Mouse (Mus musculus) ES-Bruce4 (cell line): Measurements from ENCODE around the gene Aacs. TPM values are rescaled to one million over a fixed set of nuclear protein-coding genes. Genes with fewer than 3 reads are reported as not detected.

Source experiments
- H3K27ac ChIP-seq: 2 replicates; pipeline ENCODE4 v1.5.1; 2012; ENCODE audit warnings: low read length, inconsistent platforms; ENCODE audit not compliant: insufficient read depth
- H3K27me3 ChIP-seq: 2 replicates; pipeline ENCODE4 v1.6.1; 2012; ENCODE audit warnings: mild to moderate bottlenecking, low read length, inconsistent platforms; ENCODE audit not compliant: control insufficient read depth, poor library complexity, insufficient read depth, severe bottlenecking
- H3K36me3 ChIP-seq: 2 replicates; pipeline ENCODE4 v1.6.1; 2012; ENCODE audit warnings: inconsistent platforms, mild to moderate bottlenecking, low read length, moderate library complexity; ENCODE audit not compliant: control insufficient read depth, poor library complexity, insufficient read depth, severe bottlenecking
- H3K4me1 ChIP-seq: one replicate; pipeline ENCODE4 v1.8.1; 2011; ENCODE audit warnings: low read length; ENCODE audit not compliant: control insufficient read depth, insufficient read depth
- H3K4me3 ChIP-seq: 2 replicates; pipeline ENCODE4 v1.5.1; 2011; ENCODE audit warnings: low read depth, mild to moderate bottlenecking, low read length
- H3K9ac ChIP-seq: 2 replicates; pipeline ENCODE4 v1.6.1; 2012; ENCODE audit warnings: low read depth, mild to moderate bottlenecking, inconsistent platforms; ENCODE audit not compliant: poor library complexity, severe bottlenecking
- H3K9me3 ChIP-seq: replicated peaks from 2 replicates; pipeline ENCODE4 v1.6.1; 2012; ENCODE audit warnings: mild to moderate bottlenecking, low read length, inconsistent platforms; ENCODE audit not compliant: control insufficient read depth, poor library complexity, insufficient read depth, severe bottlenecking
- CTCF ChIP-seq: IDR thresholded peaks from one replicate; pipeline ENCODE4 v1.8.1; 2011; ENCODE audit warnings: low read depth, low read length
- EP300 ChIP-seq: IDR thresholded peaks from 2 replicates; pipeline ENCODE4 v1.6.1; 2011; ENCODE audit warnings: low read depth, low read length; ENCODE audit not compliant: insufficient read depth
- POLR2A ChIP-seq: IDR thresholded peaks from one replicate; pipeline ENCODE4 v1.8.1; 2011; ENCODE audit warnings: low read length; ENCODE audit not compliant: insufficient read depth
- polyA plus RNA-seq: library from polyadenylated mRNA; stranded (reverse); fragments of >200 nt; gene quantifications from 2 replicates; pipeline ENCODE4 v1.2.4, GENCODE M21; 2011; ENCODE audit warnings: low read depth; ENCODE audit not compliant: missing spikeins, insufficient read depth, insufficient read length

Gene Aacs
- polyA plus RNA-seq, 1 experiment, result 26.3 TPM

DNA sequence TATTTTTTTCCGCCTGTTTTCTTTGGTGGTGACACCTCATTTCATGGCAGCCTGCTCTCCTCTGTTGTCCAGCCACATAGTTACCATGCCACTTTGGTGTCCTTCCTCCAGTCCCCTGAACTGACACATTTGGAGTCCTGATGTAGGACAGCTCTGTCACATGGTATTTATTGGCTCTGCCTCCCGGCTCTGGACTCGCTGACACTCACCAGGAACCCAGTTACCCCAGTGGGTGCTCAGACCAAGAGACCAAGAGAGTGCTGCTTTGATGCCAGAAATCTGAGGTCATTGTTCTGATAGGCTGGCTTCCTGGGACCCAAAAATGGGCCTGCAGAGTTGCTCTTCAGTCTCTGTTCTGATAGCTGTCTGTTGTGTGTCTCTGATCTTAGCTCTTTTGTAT, 27.6 kb upstream of the Aacs start:
- H3K9me3 ChIP-seq, result no peaks in the 10 kb centered on the region
- no peaks in the 10 kb centered on the region for H3K4me1 ChIP-seq
- TF ChIP-seq CTCF, result no peak
- TF ChIP-seq POLR2A, result no peak
- TF ChIP-seq EP300, result no peak
- no peaks in the 10 kb centered on the region for H3K27me3 ChIP-seq
- no peak overlapping the region for H3K4me3 ChIP-seq
- H3K27ac ChIP-seq, result no peak overlapping the region
- H3K9ac ChIP-seq, result no peak overlapping the region
- no peaks in the 10 kb centered on the region for H3K36me3 ChIP-seq

DNA sequence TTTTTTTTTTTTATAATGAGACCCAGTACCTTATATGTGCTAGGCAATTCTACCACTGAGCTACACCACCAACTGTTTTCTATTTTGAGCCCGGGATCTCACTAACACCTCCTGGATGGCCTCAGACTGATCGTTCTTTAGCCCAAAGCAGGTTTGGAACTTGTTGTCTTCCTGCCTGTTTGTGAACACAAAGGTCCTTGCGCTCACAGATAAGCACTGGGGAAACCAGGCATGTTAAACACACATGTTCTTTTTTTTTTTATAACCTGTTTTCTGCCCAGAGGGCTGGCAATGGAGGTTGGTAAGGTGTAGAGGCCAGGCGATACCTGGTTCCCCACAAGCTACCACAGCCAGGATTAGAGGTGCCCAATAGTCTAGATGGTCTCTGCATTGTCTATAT, 27.0 kb upstream of the Aacs start:
- TF ChIP-seq EP300, result no peak
- TF ChIP-seq POLR2A, result no peak
- TF ChIP-seq CTCF, result no peak
- no peak overlapping the region for H3K4me3 ChIP-seq
- H3K9me3 ChIP-seq, result no peaks in the 10 kb centered on the region
- H3K27me3 ChIP-seq, result no peaks in the 10 kb centered on the region
- H3K4me1 ChIP-seq, result no peaks in the 10 kb centered on the region
- no peak overlapping the region for H3K9ac ChIP-seq
- H3K27ac ChIP-seq, result no peak overlapping the region
- H3K36me3 ChIP-seq, result no peaks in the 10 kb centered on the region

DNA sequence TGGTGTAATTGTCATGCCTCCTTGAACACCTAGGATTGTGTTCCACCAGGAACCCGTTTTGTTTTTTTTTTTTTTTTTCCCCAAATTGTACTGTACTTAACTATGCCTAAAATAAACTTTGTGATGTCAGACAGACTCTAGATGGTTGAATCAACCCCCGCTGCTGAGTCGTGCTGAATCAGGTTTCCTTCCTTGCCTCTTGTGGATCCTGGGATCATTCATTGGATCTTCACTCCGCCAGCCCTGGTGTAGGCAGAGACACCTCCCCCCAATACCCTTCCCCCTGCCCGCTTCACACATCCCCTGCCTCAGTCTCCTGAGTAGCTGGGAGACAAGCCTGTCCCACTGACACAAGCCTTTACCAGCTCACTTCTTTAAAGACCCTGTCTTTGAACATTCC, 26.3 kb upstream of the Aacs start:
- no peak overlapping the region for H3K27ac ChIP-seq
- no peaks in the 10 kb centered on the region for H3K27me3 ChIP-seq
- TF ChIP-seq CTCF (no peak), POLR2A (no peak), EP300 (no peak)
- H3K36me3 ChIP-seq, result no peaks in the 10 kb centered on the region
- H3K4me3 ChIP-seq, result no peak overlapping the region
- H3K9ac ChIP-seq, result no peak overlapping the region
- H3K9me3 ChIP-seq, result no peaks in the 10 kb centered on the region
- H3K4me1 ChIP-seq, result no peaks in the 10 kb centered on the region

DNA sequence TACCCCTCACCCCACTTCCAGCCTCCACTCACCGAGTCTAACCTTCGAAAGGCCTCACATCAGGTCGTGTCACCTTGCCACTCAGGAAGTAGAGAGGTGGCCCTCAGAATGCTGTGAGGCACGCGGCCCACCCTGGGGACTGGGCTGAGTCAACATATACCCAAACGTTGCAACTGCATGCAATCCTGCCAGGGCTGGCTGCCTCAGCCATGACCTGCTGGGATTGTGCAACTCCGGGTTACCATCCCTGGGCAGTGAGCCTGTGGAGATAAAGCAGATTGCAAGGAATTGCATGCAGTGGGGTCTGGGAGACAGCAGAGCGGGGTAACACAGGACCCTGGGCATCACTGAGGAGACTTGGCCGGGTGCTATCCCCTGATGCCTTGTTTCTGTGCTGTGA, 23.0 kb upstream of the Aacs start:
- no peaks in the 10 kb centered on the region for H3K9me3 ChIP-seq

DNA sequence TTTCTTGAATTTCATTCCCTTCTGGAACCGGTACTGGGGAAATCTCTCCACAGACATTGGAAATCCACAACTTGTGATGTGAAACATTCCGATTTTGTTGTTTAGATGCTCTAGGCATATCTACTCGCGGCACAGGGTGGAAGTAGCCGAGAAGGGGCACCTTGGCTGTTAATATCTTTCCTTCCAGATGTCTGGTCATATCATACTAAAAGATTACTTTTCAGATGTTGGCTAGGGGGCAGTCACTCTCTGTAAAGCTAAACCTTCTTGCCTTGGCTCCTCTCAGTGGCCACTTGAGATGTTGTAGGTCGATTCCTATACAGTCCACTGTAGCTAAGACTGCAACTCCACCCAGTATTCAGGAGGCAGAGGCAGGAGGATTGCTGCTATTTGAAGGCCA, 19.5 kb upstream of the Aacs start:
- H3K9ac ChIP-seq, result no peak overlapping the region
- H3K9me3 ChIP-seq, result no peaks in the 10 kb centered on the region
- no peak overlapping the region for H3K4me3 ChIP-seq
- no peaks in the 10 kb centered on the region for H3K4me1 ChIP-seq
- no peaks in the 10 kb centered on the region for H3K27me3 ChIP-seq
- peaks cover 12% of the 10 kb centered on the region for H3K36me3 ChIP-seq
- no peak overlapping the region for H3K27ac ChIP-seq
- TF ChIP-seq POLR2A (no peak), EP300 (no peak), CTCF (no peak)

More for the DNA sequence above, 23.0 kb upstream of the Aacs start:
- Histone ChIP-seq H3K27ac (no peak overlapping the region), H3K4me3 (no peak overlapping the region), H3K4me1 (no peaks in the 10 kb centered on the region), H3K9ac (no peak overlapping the region), H3K27me3 (no peaks in the 10 kb centered on the region), H3K36me3 (peaks cover 12% of the 10 kb centered on the region)
- TF ChIP-seq POLR2A (no peak), CTCF (no peak), EP300 (no peak)

DNA sequence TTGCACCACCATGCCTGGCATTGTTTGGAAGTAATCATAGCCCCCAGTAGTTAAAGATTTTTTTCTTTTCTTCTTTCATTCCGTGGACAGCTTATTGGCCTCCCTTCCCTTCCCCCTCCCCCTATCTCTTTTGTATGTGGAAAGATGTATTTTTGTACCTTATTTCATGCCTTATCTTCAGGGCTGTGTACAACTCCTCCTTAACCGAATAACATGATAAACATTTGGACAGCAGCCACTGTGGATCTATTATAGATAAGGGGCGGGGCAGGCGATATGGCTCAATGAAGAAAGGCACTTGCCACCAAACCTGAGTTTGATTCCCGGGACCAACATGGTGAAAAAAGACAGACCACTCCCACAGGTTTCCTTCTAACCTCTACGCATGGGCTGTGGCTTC, 18.1 kb upstream of the Aacs start:
- H3K36me3 ChIP-seq, result peaks cover 12% of the 10 kb centered on the region
- H3K9ac ChIP-seq, result no peak overlapping the region
- TF ChIP-seq EP300 (no peak), CTCF (no peak), POLR2A (no peak)
- H3K4me1 ChIP-seq, result no peaks in the 10 kb centered on the region
- no peak overlapping the region for H3K27ac ChIP-seq
- no peak overlapping the region for H3K4me3 ChIP-seq
- H3K9me3 ChIP-seq, result no peaks in the 10 kb centered on the region
- H3K27me3 ChIP-seq, result no peaks in the 10 kb centered on the region
